In genomic region chr9:117163143-117163542, GRCm38 (mm10) we compare ENCODE assay signal across 7 mouse cellular contexts.
DNase-seq lines count a peak whose midpoint lies in the region; ATAC-seq lines count a peak whose summit lies in the region.

No protein-coding gene starts in this region.

- peaks cover 7% of the 10 kb centered on the region for H3K4me1 ChIP-seq in forebrain, embryonic 15.5 days
- peaks cover 8% of the 10 kb centered on the region for H3K4me1 ChIP-seq in hindbrain, embryonic 16.5 days (ENCODE audit: control insufficient read depth, insufficient read depth, low read depth, low read length)
- H3K4me1 ChIP-seq in neural tube, embryonic 14.5 days (ENCODE audit: control insufficient read depth, insufficient read depth, low read length) = peaks cover 6% of the 10 kb centered on the region

- 7% methylated on average over 6 of the region's 6 CpGs for WGBS in forebrain, embryonic 15.5 days
- 7% methylated on average over 6 of the region's 6 CpGs for WGBS in hindbrain, embryonic 16.5 days
- WGBS in neural tube, embryonic 14.5 days = 10% methylated on average over 6 of the region's 6 CpGs

- no peak overlapping the region for H3K4me3 ChIP-seq in forebrain, embryonic 15.5 days
- no peak overlapping the region for H3K4me3 ChIP-seq in hindbrain, embryonic 16.5 days (ENCODE audit: low read length)
- H3K4me3 ChIP-seq in neural tube, embryonic 14.5 days (ENCODE audit: low read depth, low read length) = no peak overlapping the region

- no peak overlapping the region for H3K4me2 ChIP-seq in forebrain, embryonic 15.5 days (replicated peaks)
- no peak overlapping the region for H3K4me2 ChIP-seq in hindbrain, embryonic 16.5 days (ENCODE audit: low read length)
- no peak overlapping the region for H3K4me2 ChIP-seq in neural tube, embryonic 14.5 days (ENCODE audit: low read depth, low read length)

- H3K27me3 ChIP-seq in forebrain, embryonic 15.5 days = no peaks in the 10 kb centered on the region
- H3K27me3 ChIP-seq in hindbrain, embryonic 16.5 days (replicated peaks; ENCODE audit: control insufficient read depth, insufficient read depth, low read length) = no peaks in the 10 kb centered on the region
- H3K27me3 ChIP-seq in neural tube, embryonic 14.5 days (ENCODE audit: control insufficient read depth, insufficient read depth, low read length) = no peaks in the 10 kb centered on the region

- H3K27ac ChIP-seq in forebrain, embryonic 15.5 days (replicated peaks) = no peak overlapping the region
- H3K27ac ChIP-seq in hindbrain, embryonic 16.5 days (ENCODE audit: low read depth, low read length) = no peak overlapping the region
- H3K27ac ChIP-seq in neural tube, embryonic 14.5 days (ENCODE audit: low read depth, low read length) = peak overlapping the region; percentile 35; the same call in 1 of the 2 replicates

- H3K9me3 ChIP-seq in forebrain, embryonic 15.5 days = no peaks in the 10 kb centered on the region
- H3K9me3 ChIP-seq in hindbrain, embryonic 16.5 days (ENCODE audit: control insufficient read depth, low read length) = no peaks in the 10 kb centered on the region
- no peaks in the 10 kb centered on the region for H3K9me3 ChIP-seq in neural tube, embryonic 14.5 days (ENCODE audit: control insufficient read depth, low read length)

- no peak overlapping the region for H3K9ac ChIP-seq in forebrain, embryonic 15.5 days (replicated peaks)
- no peak overlapping the region for H3K9ac ChIP-seq in hindbrain, embryonic 16.5 days (ENCODE audit: low read depth, low read length)
- no peak overlapping the region for H3K9ac ChIP-seq in neural tube, embryonic 14.5 days (replicated peaks; ENCODE audit: low read depth, low read length)

- ATAC-seq in forebrain, embryonic 15.5 days (replicated peaks) = 0 out of 2 replicates have a peak, but pooled peaks have one; percentile 57
- ATAC-seq in hindbrain, embryonic 16.5 days = peak; percentile 45; the same call in 1 of the 2 replicates
- no peak for ATAC-seq in neural tube, embryonic 14.5 days (ENCODE audit: low read depth)

- H3K36me3 ChIP-seq in forebrain, embryonic 15.5 days = no peaks in the 10 kb centered on the region
- H3K36me3 ChIP-seq in hindbrain, embryonic 16.5 days (ENCODE audit: control insufficient read depth, insufficient read depth, low read length) = no peaks in the 10 kb centered on the region
- H3K36me3 ChIP-seq in neural tube, embryonic 14.5 days (ENCODE audit: control insufficient read depth, insufficient read depth, low read length) = no peaks in the 10 kb centered on the region

- peak; percentile 5 for DNase-seq in right cerebral cortex, postnatal 14 days
- DNase-seq in right cerebral cortex, adult 2 months (ENCODE audit: low spot score in 2 of 2) = no peak
- no peak for DNase-seq in ovary, postnatal 10 days (ENCODE audit: low spot score)
- no peak for DNase-seq in spleen, postnatal 4 days (ENCODE audit: low spot score in 2 of 2)
